33 mouse cellular contexts compared by ENCODE assay signal in the genomic region with DNA sequence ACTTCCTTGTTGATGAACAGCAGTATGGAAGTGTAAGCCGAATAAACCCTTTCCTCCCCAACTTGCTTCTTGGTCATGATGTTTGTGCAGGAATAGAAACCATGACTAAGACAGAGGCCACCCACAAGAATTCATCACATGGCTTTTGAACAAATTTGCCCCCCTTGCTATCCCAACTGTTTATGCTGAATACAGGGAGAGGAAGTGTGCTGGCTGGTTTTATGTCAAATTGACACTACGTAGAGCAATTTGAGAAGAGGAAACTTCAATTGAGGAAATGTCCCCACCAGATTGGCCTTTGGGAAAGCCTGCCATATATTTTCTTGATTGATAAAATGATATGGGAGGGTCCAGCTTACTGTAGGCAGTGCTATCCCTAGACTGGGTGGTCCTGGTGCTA. TPM values are rescaled to one million over a fixed set of nuclear protein-coding genes. Genes with fewer than 3 reads are reported as not detected.
A peak's percentile ranks its signal among the peaks of the same experiment; 100 is the strongest.
DNase-seq lines count a peak whose midpoint lies in the region; ATAC-seq and TF ChIP-seq lines count a peak whose summit lies in the region.
"Had no signal": no experiment of that assay in that cellular context is flagged by ENCODE, and none has a peak within 500 bp of the region (broad histone marks: within the 10 kb centered on the region; RNA-seq: fewer than 3 reads in every experiment).

No protein-coding gene starts in this region.

- no peak for TF ChIP-seq CTCF in intestine, postnatal 0 days (IDR thresholded peaks at IDR 0.05; ENCODE audit: low read depth)
- no peak for TF ChIP-seq CTCF in bone marrow macrophage, adult 2 months (IDR thresholded peaks at IDR 0.05; ENCODE audit: low read depth, low read length)

- no peak for TF ChIP-seq POLR2A in bone marrow macrophage, adult 2 months (IDR thresholded peaks at IDR 0.05; ENCODE audit: borderline replicate concordance, low read depth, low read length)

- WGBS in intestine, postnatal 0 days, result 92% methylated on average over 2 of the region's 2 CpGs
- 89% methylated on average over 2 of the region's 2 CpGs for WGBS in intestine, embryonic 16.5 days
- WGBS in macrophage (ENCODE audit: missing documents), result 6% methylated on average over 1 of the region's 2 CpGs
- 92% methylated on average over 2 of the region's 2 CpGs for WGBS in hindbrain, embryonic 14.5 days

- H3K4me2 ChIP-seq in intestine, postnatal 0 days (replicated peaks; ENCODE audit: low read depth), result no peak overlapping the region
- H3K4me2 ChIP-seq in intestine, embryonic 16.5 days (ENCODE audit: low read depth, low read length), result no peak overlapping the region
- no peak overlapping the region for H3K4me2 ChIP-seq in hindbrain, embryonic 14.5 days (replicated peaks)
- H3K4me2 ChIP-seq: embryonic facial prominence, embryonic 12.5 days; embryonic facial prominence, embryonic 15.5 days; heart, embryonic 11.5 days; hindbrain, embryonic 12.5 days had no signal

- H3K9ac ChIP-seq in intestine, postnatal 0 days (ENCODE audit: low read depth, low read length), result no peak overlapping the region
- H3K9ac ChIP-seq in intestine, embryonic 16.5 days (ENCODE audit: low read depth, low read length), result no peak overlapping the region
- H3K9ac ChIP-seq in hindbrain, embryonic 14.5 days, result no peak overlapping the region
- H3K9ac ChIP-seq: embryonic facial prominence, embryonic 12.5 days; embryonic facial prominence, embryonic 15.5 days; forebrain, postnatal 0 days; hindbrain, embryonic 12.5 days had no signal

- 0 out of 2 replicates have a peak overlapping the region, but pooled peaks have one; percentile 7 for H3K27ac ChIP-seq in intestine, postnatal 0 days (ENCODE audit: low read depth, low read length)
- H3K27ac ChIP-seq in intestine, embryonic 16.5 days (ENCODE audit: low read length), result no peak overlapping the region
- H3K27ac ChIP-seq in bone marrow macrophage, adult 2 months (ENCODE audit: insufficient read depth, low read depth, low read length), result peak overlapping the region; percentile 91
- H3K27ac ChIP-seq in macrophage, result peak overlapping the region; percentile 91
- H3K27ac ChIP-seq in hindbrain, embryonic 14.5 days, result no peak overlapping the region
- H3K27ac ChIP-seq: embryonic facial prominence, embryonic 12.5 days; embryonic facial prominence, embryonic 15.5 days; gastrocnemius, adult 2 months; hindbrain, embryonic 12.5 days had no signal

- DNase-seq in urinary bladder, postnatal 14 days (ENCODE audit: low spot score), result no peak
- no peak for DNase-seq in hindbrain, embryonic 14.5 days (ENCODE audit: low spot score)
- DNase-seq: adrenal gland, postnatal 10 days; adrenal gland, postnatal 36 days; B cell, adult 2 months; cerebellum, adult 11 months; cerebellum, adult 2 months; cerebellum, adult 9-11 months; cerebellum, postnatal 25 days; forebrain, postnatal 0 days; gastrocnemius, adult 2 months; gastrocnemius, postnatal 14 days; heart, adult 2 months had no signal

- H3K36me3 ChIP-seq in intestine, postnatal 0 days (ENCODE audit: control insufficient read depth, insufficient read depth), result peaks cover 47% of the 10 kb centered on the region
- 0 out of 2 replicates have a peak, but pooled peaks cover 3% of the 10 kb centered on the region for H3K36me3 ChIP-seq in intestine, embryonic 16.5 days (ENCODE audit: control insufficient read depth, insufficient read depth, low read length)
- peaks cover 10% of the 10 kb centered on the region; the same call in 1 of the 2 replicates for H3K36me3 ChIP-seq in macrophage (ENCODE audit: inconsistent target)
- peaks cover 78% of the 10 kb centered on the region for H3K36me3 ChIP-seq in hindbrain, embryonic 14.5 days (replicated peaks; ENCODE audit: control insufficient read depth, insufficient read depth)

- peaks cover 20% of the 10 kb centered on the region; the same call in 1 of the 2 replicates for H3K79me2 ChIP-seq in macrophage (ENCODE audit: inconsistent target)

- H3K27me3 ChIP-seq in intestine, postnatal 0 days (replicated peaks; ENCODE audit: control insufficient read depth, insufficient read depth, low read length), result no peaks in the 10 kb centered on the region
- no peaks in the 10 kb centered on the region for H3K27me3 ChIP-seq in intestine, embryonic 16.5 days (replicated peaks; ENCODE audit: control insufficient read depth, insufficient read depth, low read length)
- H3K27me3 ChIP-seq in hindbrain, embryonic 14.5 days (ENCODE audit: control insufficient read depth, insufficient read depth, low read length), result no peaks in the 10 kb centered on the region
- H3K27me3 ChIP-seq: CH12.LX; embryonic facial prominence, embryonic 12.5 days; embryonic facial prominence, embryonic 15.5 days; hindbrain, embryonic 12.5 days; Patski had no signal

- no peaks in the 10 kb centered on the region for H3K9me3 ChIP-seq in intestine, postnatal 0 days (ENCODE audit: control insufficient read depth)
- no peaks in the 10 kb centered on the region for H3K9me3 ChIP-seq in intestine, embryonic 16.5 days (ENCODE audit: control insufficient read depth, low read length)
- no peaks in the 10 kb centered on the region for H3K9me3 ChIP-seq in hindbrain, embryonic 14.5 days (ENCODE audit: control insufficient read depth, low read length)
- H3K9me3 ChIP-seq: embryonic facial prominence, embryonic 12.5 days; embryonic facial prominence, embryonic 15.5 days; G1E; hindbrain, embryonic 12.5 days had no signal

- no peak overlapping the region for H3K4me3 ChIP-seq in intestine, postnatal 0 days (ENCODE audit: low read depth, low read length)
- no peak overlapping the region for H3K4me3 ChIP-seq in intestine, embryonic 16.5 days (ENCODE audit: low read length)
- no peak overlapping the region for H3K4me3 ChIP-seq in bone marrow macrophage, adult 2 months (ENCODE audit: insufficient read depth, low read length)
- H3K4me3 ChIP-seq in macrophage (ENCODE audit: inconsistent target), result no peak overlapping the region
- H3K4me3 ChIP-seq in hindbrain, embryonic 14.5 days (replicated peaks; ENCODE audit: low read length), result no peak overlapping the region
- H3K4me3 ChIP-seq: embryonic facial prominence, embryonic 12.5 days; embryonic facial prominence, embryonic 15.5 days; gastrocnemius, adult 2 months; heart, adult 2 months; hindbrain, embryonic 12.5 days had no signal

- no peaks in the 10 kb centered on the region for H3K4me1 ChIP-seq in intestine, postnatal 0 days (replicated peaks; ENCODE audit: control insufficient read depth, insufficient read depth, low read length)
- H3K4me1 ChIP-seq in intestine, embryonic 16.5 days (ENCODE audit: control insufficient read depth, insufficient read depth, low read length), result no peaks in the 10 kb centered on the region
- H3K4me1 ChIP-seq in bone marrow macrophage, adult 2 months (ENCODE audit: control insufficient read depth, insufficient read depth, low read length), result peaks cover 35% of the 10 kb centered on the region
- H3K4me1 ChIP-seq in hindbrain, embryonic 14.5 days (replicated peaks; ENCODE audit: control insufficient read depth, insufficient read depth, low read length), result no peaks in the 10 kb centered on the region
- H3K4me1 ChIP-seq: embryonic facial prominence, embryonic 12.5 days; embryonic facial prominence, embryonic 15.5 days; hindbrain, embryonic 12.5 days had no signal

- no peak for ATAC-seq in intestine, postnatal 0 days
- ATAC-seq in intestine, embryonic 16.5 days, result no peak
- ATAC-seq in hindbrain, embryonic 14.5 days (ENCODE audit: low FRiP score), result no peak
- ATAC-seq: forebrain, embryonic 14.5 days; forebrain, postnatal 0 days; hindbrain, embryonic 16.5 days; Patski had no signal

RNA-seq across cellular contexts. Expression of gene Gmeb2, which starts 14.0 kb away (rescaled TPM):
- 5.4 and 5.8 TPM in 2 replicates for polyA plus RNA-seq in intestine, postnatal 0 days (2015; fragmentation: Nextera tagmentation; extraction: Ambion mirVana)
- 11.7 and 12.9 TPM in 2 replicates for polyA plus RNA-seq in intestine, embryonic 16.5 days (2015; fragmentation: Nextera tagmentation; extraction: Ambion mirVana)
- 11.4 and 16.4 TPM in 2 replicates for polyA plus RNA-seq in bone marrow macrophage, adult 2 months (2012; ENCODE audit: insufficient read depth, insufficient read length, missing spikeins)
- total RNA-seq in macrophage (2018; cell fraction: chromatin; rRNA removed), result 100 to 1,000 TPM in 6 of 26 experiments, 10 to 100 TPM in 20; 44.2 to 154 (median 63.9) TPM
- total RNA-seq in macrophage (2018; cell fraction: cytosol; rRNA removed), result 10 to 100 TPM; 10.3 to 28.8 (median 12.7) TPM
- total RNA-seq in macrophage (2018; cell fraction: nucleus; rRNA removed), result 100 to 1,000 TPM in 2 of 26 experiments, 10 to 100 TPM in 24; 27.3 to 108 (median 45.0) TPM
- polyA plus RNA-seq in macrophage (2018), result 8.9 to 11.2 TPM (median 10.8 TPM) in 3 replicates
- 16.7 and 18.0 TPM in 2 replicates for polyA plus RNA-seq in hindbrain, embryonic 14.5 days (2014; fragmentation: Nextera tagmentation; extraction: Ambion mirVana)

RNA-seq across cellular contexts. Expression of gene Helz2, which starts 32.0 kb away (rescaled TPM):
- polyA plus RNA-seq in intestine, postnatal 0 days (2015; fragmentation: Nextera tagmentation; extraction: Ambion mirVana), result 5.7 and 6.9 TPM in 2 replicates
- polyA plus RNA-seq in intestine, embryonic 16.5 days (2015; fragmentation: Nextera tagmentation; extraction: Ambion mirVana), result 2.2 and 3.7 TPM in 2 replicates
- polyA plus RNA-seq in bone marrow macrophage, adult 2 months (2012; ENCODE audit: insufficient read depth, insufficient read length, missing spikeins), result 11.2 and 13.3 TPM in 2 replicates
- total RNA-seq in macrophage (2018; cell fraction: chromatin; rRNA removed), result 1,000 to 10,000 TPM in 4 of 26 experiments, 100 to 1,000 TPM in 20, 10 to 100 TPM in 2; 71.2 to 1,391 (median 498) TPM
- 100 to 1,000 TPM in 7 of 26 experiments, 10 to 100 TPM in 19; 12.2 to 132 (median 71.4) TPM for total RNA-seq in macrophage (2018; cell fraction: cytosol; rRNA removed)
- total RNA-seq in macrophage (2018; cell fraction: nucleus; rRNA removed), result 100 to 1,000 TPM in 23 of 26 experiments, 10 to 100 TPM in 3; 56.0 to 897 (median 370) TPM
- polyA plus RNA-seq in macrophage (2018), result 7.5 to 22.5 TPM (median 16.8 TPM) in 3 replicates
- 0.22 and 0.70 TPM in 2 replicates for polyA plus RNA-seq in hindbrain, embryonic 14.5 days (2014; fragmentation: Nextera tagmentation; extraction: Ambion mirVana)

RNA-seq across cellular contexts. Expression of gene Stmn3, which starts 40.5 kb away (rescaled TPM):
- polyA plus RNA-seq in intestine, postnatal 0 days (2015; fragmentation: Nextera tagmentation; extraction: Ambion mirVana), result 28.9 and 32.3 TPM in 2 replicates
- 36.3 and 40.2 TPM in 2 replicates for polyA plus RNA-seq in intestine, embryonic 16.5 days (2015; fragmentation: Nextera tagmentation; extraction: Ambion mirVana)
- polyA plus RNA-seq in bone marrow macrophage, adult 2 months (2012; ENCODE audit: insufficient read depth, insufficient read length, missing spikeins), result not detected in 2 replicates
- total RNA-seq in macrophage (2018; cell fraction: chromatin; rRNA removed), result not detected
- total RNA-seq in macrophage (2018; cell fraction: cytosol; rRNA removed), result under 1 TPM in 1 of 26 experiments, not detected in 25; 0.14 TPM
- total RNA-seq in macrophage (2018; cell fraction: nucleus; rRNA removed), result not detected
- polyA plus RNA-seq in macrophage (2018), result not detected in 3 replicates
- polyA plus RNA-seq in hindbrain, embryonic 14.5 days (2014; fragmentation: Nextera tagmentation; extraction: Ambion mirVana), result 1,468 and 1,594 TPM in 2 replicates
- total RNA-seq: CH12.LX; common myeloid progenitor, adult 5-6 weeks; G1E; gastrocnemius, adult 2 months; hematopoietic stem cell, adult 5-6 weeks had no signal
- polyA plus RNA-seq: G1E, Patski had no signal

RNA-seq across cellular contexts. Expression of gene Rtel1, which starts 45.7 kb away (rescaled TPM):
- polyA plus RNA-seq in intestine, postnatal 0 days (2015; fragmentation: Nextera tagmentation; extraction: Ambion mirVana), result 10.0 and 10.5 TPM in 2 replicates
- 31.0 and 32.0 TPM in 2 replicates for polyA plus RNA-seq in intestine, embryonic 16.5 days (2015; fragmentation: Nextera tagmentation; extraction: Ambion mirVana)
- 17.1 and 27.3 TPM in 2 replicates for polyA plus RNA-seq in bone marrow macrophage, adult 2 months (2012; ENCODE audit: insufficient read depth, insufficient read length, missing spikeins)
- total RNA-seq in macrophage (2018; cell fraction: chromatin; rRNA removed), result 10 to 100 TPM; 26.1 to 96.4 (median 60.6) TPM
- 1 to 10 TPM; 2.9 to 8.1 (median 4.3) TPM for total RNA-seq in macrophage (2018; cell fraction: cytosol; rRNA removed)
- 10 to 100 TPM in 25 of 26 experiments, 1 to 10 TPM in 1; 9.9 to 80.6 (median 30.5) TPM for total RNA-seq in macrophage (2018; cell fraction: nucleus; rRNA removed)
- polyA plus RNA-seq in macrophage (2018), result 4.9 to 9.2 TPM (median 5.3 TPM) in 3 replicates
- polyA plus RNA-seq in hindbrain, embryonic 14.5 days (2014; fragmentation: Nextera tagmentation; extraction: Ambion mirVana), result 39.9 and 40.8 TPM in 2 replicates

RNA-seq across cellular contexts. Expression of gene Fndc11, which starts 54.0 kb away (rescaled TPM):
- polyA plus RNA-seq in intestine, postnatal 0 days (2015; fragmentation: Nextera tagmentation; extraction: Ambion mirVana), result 0.13 TPM in 1 of 2 replicates, not detected in the other
- polyA plus RNA-seq in intestine, embryonic 16.5 days (2015; fragmentation: Nextera tagmentation; extraction: Ambion mirVana), result 0.18 TPM in 1 of 2 replicates, not detected in the other
- not detected in 2 replicates for polyA plus RNA-seq in bone marrow macrophage, adult 2 months (2012; ENCODE audit: insufficient read depth, insufficient read length, missing spikeins)
- under 1 TPM in 1 of 26 experiments, not detected in 25; 0.66 TPM for total RNA-seq in macrophage (2018; cell fraction: chromatin; rRNA removed)
- total RNA-seq in macrophage (2018; cell fraction: cytosol; rRNA removed), result not detected
- not detected for total RNA-seq in macrophage (2018; cell fraction: nucleus; rRNA removed)
- not detected in 3 replicates for polyA plus RNA-seq in macrophage (2018)
- not detected in 2 replicates for polyA plus RNA-seq in hindbrain, embryonic 14.5 days (2014; fragmentation: Nextera tagmentation; extraction: Ambion mirVana)
- total RNA-seq: adrenal gland, postnatal 36 days; common myeloid progenitor, adult 5-6 weeks; forebrain, postnatal 0 days; G1E; gastrocnemius, adult 2 months; gastrocnemius, postnatal 14 days; gastrocnemius, postnatal 4 days; heart, adult 2 months; heart, postnatal 25 days; hematopoietic stem cell, adult 5-6 weeks had no signal
- polyA plus RNA-seq: cerebellum, adult 2 months; forebrain, embryonic 11.5 days; G1E; heart, embryonic 14.5 days; heart, postnatal 0 days; Patski had no signal

Comparison
In these comparisons a context has a peak if more than half of its experiments do, and no peak if none do; other contexts are left out.
1. H3K27ac ChIP-seq: peak in intestine, postnatal 0 days (single experiment), bone marrow macrophage, adult 2 months (single experiment) and macrophage (single experiment); none in intestine, embryonic 16.5 days (single experiment) and hindbrain, embryonic 14.5 days (single experiment).
2. RNA of gene Stmn3, which starts 40.5 kb away (polyA plus RNA-seq): 1,468 to 1,594 TPM in hindbrain, embryonic 14.5 days; 36.3 to 40.2 TPM in intestine, embryonic 16.5 days, 28.9 to 32.3 TPM in intestine, postnatal 0 days, not detected in bone marrow macrophage, adult 2 months and not detected in macrophage; every median in the first group is over 10 times any median in the second.